9 mouse cellular contexts compared by ENCODE assay signal in the genomic region with DNA sequence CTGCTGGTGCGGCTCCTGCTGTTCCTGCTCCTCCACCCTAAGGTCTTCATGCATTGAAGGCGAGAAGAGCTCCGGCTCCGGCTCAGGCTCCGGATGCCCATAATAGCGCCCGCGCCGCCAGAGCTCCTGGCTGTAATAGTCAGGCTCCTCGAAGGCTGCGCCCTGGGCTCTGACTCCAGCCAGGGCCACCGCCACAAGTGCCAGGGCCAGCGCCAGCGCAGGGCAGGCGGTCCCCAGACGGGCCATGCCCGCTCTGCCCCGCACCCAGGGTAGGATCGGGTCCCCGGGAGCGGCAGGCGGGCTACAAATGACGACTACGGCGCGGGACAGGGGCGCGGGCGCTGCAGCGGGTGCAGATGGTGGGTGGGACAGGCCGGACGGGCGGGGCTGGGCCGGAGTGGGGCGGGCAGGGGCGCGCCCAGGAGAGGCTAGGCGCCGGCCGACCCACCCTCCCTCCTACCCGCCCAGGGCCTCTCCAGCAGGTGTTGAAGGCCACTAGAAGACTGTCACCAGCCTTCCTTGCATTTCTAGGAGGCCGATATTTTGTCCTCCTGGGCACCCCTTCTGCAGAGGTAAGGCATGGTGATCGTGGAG. TPM values are rescaled to one million over a fixed set of nuclear protein-coding genes. Genes with fewer than 3 reads are reported as not detected.
DNase-seq lines count a peak whose midpoint lies in the region; ATAC-seq lines count a peak whose summit lies in the region.
"Had no signal": no experiment of that assay in that cellular context is flagged by ENCODE, and none has a peak within 500 bp of the region (broad histone marks: within the 10 kb centered on the region; RNA-seq: fewer than 3 reads in every experiment).

A gene (minus strand): TSS at position 372 of the 594 bp plus-strand sequence.

- ATAC-seq in forebrain, embryonic 15.5 days (replicated peaks) = peak; percentile 21; the same call in 1 of the 2 replicates
- ATAC-seq in intestine, embryonic 15.5 days = peak; percentile 81

- peak within 1 kb of the TSS; percentile 56 for H3K4me2 ChIP-seq in forebrain, embryonic 15.5 days (replicated peaks)
- peak within 1 kb of the TSS; percentile 91 for H3K4me2 ChIP-seq in intestine, embryonic 15.5 days (replicated peaks)

- no peaks in the 10 kb centered on the region for H3K9me3 ChIP-seq in forebrain, embryonic 15.5 days
- H3K9me3 ChIP-seq in intestine, embryonic 15.5 days = no peaks in the 10 kb centered on the region

- peaks cover 52% of the 10 kb centered on the region for H3K4me1 ChIP-seq in forebrain, embryonic 15.5 days
- peaks cover 10% of the 10 kb centered on the region for H3K4me1 ChIP-seq in intestine, embryonic 15.5 days (replicated peaks)

- no peak for DNase-seq in heart, adult 8-10 months (ENCODE audit: low spot score)
- DNase-seq in heart, adult 11 months = no peak
- peak; percentile 9 for DNase-seq in WW6 (ENCODE audit: low read depth, low spot score)
- DNase-seq in retina, postnatal 1 day = peak; percentile 17
- no peak for DNase-seq in thymus, postnatal 0 days (ENCODE audit: low spot score)
- DNase-seq in layer of hippocampus, adult 9-10 months (ENCODE audit: low spot score) = no peak

- peak within 1 kb of the TSS; percentile 27 for H3K9ac ChIP-seq in forebrain, embryonic 15.5 days (replicated peaks)
- H3K9ac ChIP-seq in intestine, embryonic 15.5 days = peak within 1 kb of the TSS; percentile 35; the same call in 1 of the 2 replicates

- peak within 1 kb of the TSS; percentile 24 for H3K27ac ChIP-seq in forebrain, embryonic 15.5 days (replicated peaks)
- no peak within 1 kb of the TSS for H3K27ac ChIP-seq in intestine, embryonic 15.5 days

- peak within 1 kb of the TSS; percentile 33 for H3K4me3 ChIP-seq in forebrain, embryonic 15.5 days
- H3K4me3 ChIP-seq in intestine, embryonic 15.5 days (replicated peaks) = peak within 1 kb of the TSS; percentile 40
- H3K4me3 ChIP-seq: myocyte had no signal

- no peaks in the 10 kb centered on the region for H3K36me3 ChIP-seq in forebrain, embryonic 15.5 days
- no peaks in the 10 kb centered on the region for H3K36me3 ChIP-seq in intestine, embryonic 15.5 days

- H3K27me3 ChIP-seq in forebrain, embryonic 15.5 days = no peaks in the 10 kb centered on the region
- peaks cover 19% of the 10 kb centered on the region for H3K27me3 ChIP-seq in intestine, embryonic 15.5 days (replicated peaks)

- 3% methylated on average over 43 of the region's 43 CpGs for WGBS in forebrain, embryonic 15.5 days
- WGBS in intestine, embryonic 15.5 days = 2% methylated on average over 42 of the region's 43 CpGs

RNA-seq across cellular contexts. Expression of the gene that starts here (rescaled TPM):
- 10 to 100 TPM; 34.6 to 53.0 (median 42.7) TPM for total RNA-seq in heart, adult 8-10 months (2022)
- polyA plus RNA-seq in forebrain, embryonic 15.5 days (2015; fragmentation: Nextera tagmentation; extraction: Ambion mirVana) = 2.6 and 3.1 TPM in 2 replicates
- 1.3 and 1.4 TPM in 2 replicates for polyA plus RNA-seq in intestine, embryonic 15.5 days (2015; fragmentation: Nextera tagmentation; extraction: Ambion mirVana)
- polyA plus RNA-seq in thymus, postnatal 0 days (2015; fragmentation: Nextera tagmentation; extraction: Ambion mirVana) = 0.86 and 1.2 TPM in 2 replicates
- polyA plus RNA-seq: myocyte had no signal

Comparison
In these comparisons a context has a peak if more than half of its experiments do, and no peak if none do; other contexts are left out.
1. DNase-seq: peak in WW6 (single experiment) and retina, postnatal 1 day (single experiment); none in heart, adult 8-10 months (single experiment), heart, adult 11 months (single experiment), thymus, postnatal 0 days (single experiment) and layer of hippocampus, adult 9-10 months (single experiment).